Mouse (Mus musculus): ENCODE results near the gene Gm49425.
A peak's percentile ranks its signal among the peaks of the same experiment; 100 is the strongest.
"Not testable (repeated sequence)": the region's sequence is repeated elsewhere in the genome, so short reads cannot be mapped to it uniquely, and the experiment has no call there.

The Gm49425 gene

DNA sequence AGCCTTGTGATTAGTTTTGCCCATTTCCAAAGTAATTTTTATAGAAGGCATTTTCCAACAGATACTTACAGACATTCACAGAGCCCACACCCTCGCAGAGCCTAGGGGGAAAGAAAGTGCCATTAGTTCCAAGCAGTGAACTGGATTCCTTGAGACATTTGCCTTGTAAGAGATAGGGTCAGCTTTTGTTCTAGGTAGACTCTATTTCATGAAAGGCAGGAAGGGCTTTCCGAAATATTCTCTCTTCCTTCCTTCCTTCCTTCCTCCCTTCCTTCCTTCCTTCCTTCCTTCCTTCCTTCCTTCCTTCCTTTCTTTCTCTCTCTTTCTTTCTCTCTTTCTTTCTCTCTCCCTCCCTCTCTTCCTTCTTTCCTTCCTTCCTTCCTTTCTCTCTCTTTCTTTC lies at the start of gene Gm49425:
Gene Gm49425 (minus strand): TSS at position 101 of the 400 bp plus-strand sequence.
- not testable (repeated sequence) for DNase-seq

DNA sequence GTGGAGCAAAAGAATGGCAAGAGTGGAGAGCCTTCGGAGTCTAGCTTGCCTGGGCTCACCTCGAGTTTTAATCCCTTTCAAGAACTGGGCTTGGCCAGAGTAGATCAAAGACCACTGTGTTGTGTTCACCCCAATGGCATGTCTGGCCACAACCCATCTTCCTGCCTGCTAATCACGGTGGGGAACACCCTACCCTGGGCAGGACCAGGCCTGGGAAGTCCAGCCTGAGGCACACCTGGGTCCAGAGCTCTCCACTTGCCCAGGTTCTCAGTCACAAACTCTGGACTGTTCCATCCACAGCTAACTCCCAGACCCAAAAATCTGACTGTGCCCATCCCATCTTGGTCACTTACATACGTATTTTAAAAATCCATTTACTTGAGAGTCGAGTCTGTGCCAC lies 45.8 kb upstream of the Gm49425 start, which contains the start of gene Krt90:
Gene Krt90 (minus strand): TSS at position 101 of the 400 bp plus-strand sequence.
- no peak for DNase-seq

DNA sequence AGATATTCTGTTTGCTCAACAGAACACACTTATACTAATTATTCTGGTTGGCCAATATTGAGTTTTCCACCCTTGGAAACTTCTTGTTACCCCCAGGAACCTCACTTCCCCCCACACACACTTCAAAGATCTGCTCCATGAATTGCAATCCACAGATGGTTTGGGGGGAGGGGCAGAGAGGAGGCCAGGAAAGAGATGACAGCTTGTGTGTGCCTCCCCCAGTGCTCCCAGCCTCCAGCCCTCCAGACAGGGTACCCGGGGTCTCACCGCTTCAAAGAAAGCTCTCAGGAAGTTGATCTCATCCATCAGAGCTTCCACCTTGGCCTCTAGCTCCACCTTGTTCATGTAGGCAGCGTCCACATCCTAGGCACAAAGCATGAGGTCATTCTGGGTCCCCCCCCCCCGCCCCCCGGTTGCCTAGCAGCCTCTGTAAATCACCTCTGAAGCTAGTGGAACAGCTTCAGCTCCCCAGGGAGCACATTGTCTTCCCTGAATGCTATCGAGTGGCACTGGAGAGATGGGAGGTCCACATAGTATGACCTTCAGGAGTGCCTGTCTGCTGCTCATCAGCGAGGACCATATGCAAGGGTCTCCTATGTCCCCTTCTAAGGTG lies 41.1 kb upstream of the Gm49425 start:
- no peak for DNase-seq

DNA sequence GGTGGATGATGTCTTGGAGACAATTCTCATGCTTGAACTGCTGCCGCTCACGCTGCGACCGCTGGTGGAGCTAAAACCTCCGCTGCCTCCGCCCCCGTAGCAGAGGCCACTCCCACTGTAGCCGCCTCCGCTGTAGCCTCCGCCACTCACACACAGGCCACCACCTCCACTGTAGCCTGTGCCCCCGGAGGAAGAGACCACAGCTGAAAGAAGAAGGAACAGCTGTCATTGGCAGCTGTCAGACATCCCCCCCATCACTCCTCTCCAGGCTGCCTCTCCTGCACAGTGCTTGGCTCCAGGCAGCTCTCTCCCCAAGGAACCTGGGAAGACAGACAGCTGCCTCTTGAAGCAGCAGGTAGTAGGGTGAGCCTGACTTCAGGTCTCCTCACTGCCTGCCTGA lies 36.1 kb upstream of the Gm49425 start:
- peak; percentile 30 to 42 for DNase-seq

DNA sequence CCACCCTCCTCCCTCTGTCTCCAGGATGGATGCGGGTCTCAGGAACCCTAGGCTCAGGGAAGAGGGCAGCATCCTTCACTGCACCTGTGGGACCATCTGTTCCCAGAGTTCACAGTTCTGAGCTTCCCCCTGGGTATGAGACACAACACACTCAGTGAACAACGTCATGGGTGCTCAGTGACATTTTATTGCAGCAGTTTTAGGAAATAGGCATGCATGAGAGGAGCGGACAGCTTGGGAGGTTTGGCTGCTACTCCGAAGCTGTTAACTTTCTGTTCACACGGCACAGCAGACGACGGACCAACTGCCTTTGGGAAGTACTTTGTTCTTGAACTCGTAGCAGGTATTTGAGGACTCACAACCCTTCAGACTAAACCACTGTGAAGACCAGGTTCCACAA lies 35.1 kb upstream of the Gm49425 start:
- DNase-seq: no peak

GRCm38 (mm10) chr15:101550567-101550966 lies 33.5 kb upstream of the Gm49425 start, which contains the start of gene Krt82:
Gene Krt82 (minus strand): TSS chr15:101550667.
- no peak for DNase-seq

GRCm38 (mm10) chr15:101544478-101544877 lies 27.4 kb upstream of the Gm49425 start:
- DNase-seq: no peak

DNA sequence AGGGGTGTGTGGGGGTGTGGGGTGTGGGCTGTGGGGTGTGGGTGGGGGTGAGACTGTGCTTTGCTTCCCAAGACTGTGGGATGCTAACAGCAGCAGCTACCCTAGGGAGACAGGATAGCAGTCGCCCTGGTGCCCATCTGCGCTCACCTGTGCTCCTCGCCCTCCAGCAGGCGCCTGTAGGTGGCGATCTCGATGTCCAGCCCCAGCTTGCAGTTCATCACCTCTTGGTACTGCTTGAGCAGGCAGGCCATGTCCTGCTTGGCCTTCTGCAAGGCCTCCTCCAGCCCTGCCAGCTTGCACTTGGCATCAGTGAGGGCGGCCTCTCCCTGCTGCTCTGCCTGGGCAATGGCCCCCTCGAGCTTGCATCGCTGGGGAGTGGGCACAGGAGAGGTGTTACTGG lies 25.5 kb upstream of the Gm49425 start:
- peak; percentile 13 to 25 for DNase-seq

DNA sequence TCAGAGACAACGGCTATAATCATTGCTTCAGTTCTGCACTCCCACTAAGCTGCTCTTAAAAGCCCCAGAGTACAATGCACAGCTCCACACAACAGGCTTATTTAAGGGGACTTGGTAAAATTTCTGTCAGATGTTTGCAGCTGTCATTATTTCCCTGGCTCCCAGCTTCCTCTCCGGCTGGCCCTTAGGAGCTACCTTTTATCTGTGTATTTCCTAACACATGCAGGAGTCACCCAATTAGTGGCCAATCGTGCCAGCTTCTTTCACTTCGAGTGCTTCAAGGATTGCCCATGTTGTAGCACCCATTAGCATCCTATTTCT lies 21.5 kb upstream of the Gm49425 start:
- no peak for DNase-seq

- no peak for DNase-seq
Observed at GRCm38 (mm10) chr15:101537864-101538579, 21.0 kb upstream of the Gm49425 start.

DNA sequence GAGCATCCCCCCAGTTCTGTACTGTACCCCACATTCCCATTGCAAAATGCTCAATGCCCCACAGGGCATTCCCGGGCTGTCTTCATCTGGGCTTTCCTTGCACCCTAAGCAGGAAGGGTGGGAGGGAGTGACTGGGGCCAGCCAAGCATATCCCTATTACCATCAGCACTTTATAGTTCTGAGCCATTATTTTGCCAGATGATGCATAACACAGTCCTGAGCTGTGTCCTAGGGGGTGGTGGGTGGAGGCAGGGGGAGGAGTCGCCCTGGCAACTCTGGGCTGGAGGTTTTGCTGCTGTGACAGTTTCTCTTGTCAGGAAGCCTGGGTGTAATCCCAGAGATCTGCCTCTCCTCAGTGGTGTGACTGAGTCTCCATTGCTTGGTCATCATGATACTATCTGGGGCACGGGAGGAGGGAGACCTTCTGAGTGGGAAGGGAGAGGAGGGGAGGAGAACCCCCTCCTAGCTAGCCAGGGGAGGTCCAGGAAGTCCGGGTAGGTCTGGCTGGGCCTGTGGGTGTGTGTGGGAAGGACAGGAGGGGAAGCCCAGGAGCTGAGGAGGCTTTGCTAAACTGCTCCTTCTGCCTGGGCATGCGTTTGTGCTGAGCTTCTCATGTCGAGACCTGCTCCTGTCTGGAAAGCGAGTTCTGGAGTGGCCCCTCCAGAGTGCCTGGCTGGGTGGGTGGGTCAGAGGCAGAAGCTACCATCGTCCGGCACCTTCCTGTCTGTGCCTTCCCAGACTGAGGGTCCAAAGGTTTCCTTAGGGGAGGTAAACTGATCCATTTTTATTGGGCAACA lies 19.2 kb upstream of the Gm49425 start:
- DNase-seq: no peak

GRCm38 (mm10) chr15:101532720-101533119 lies 15.7 kb upstream of the Gm49425 start, which contains the start of gene Krt84:
Gene Krt84 (minus strand): TSS chr15:101532820.
- DNase-seq: no peak

- no peak for DNase-seq
Observed at GRCm38 (mm10) chr15:101522556-101523232, 5.6 kb upstream of the Gm49425 start.

DNA sequence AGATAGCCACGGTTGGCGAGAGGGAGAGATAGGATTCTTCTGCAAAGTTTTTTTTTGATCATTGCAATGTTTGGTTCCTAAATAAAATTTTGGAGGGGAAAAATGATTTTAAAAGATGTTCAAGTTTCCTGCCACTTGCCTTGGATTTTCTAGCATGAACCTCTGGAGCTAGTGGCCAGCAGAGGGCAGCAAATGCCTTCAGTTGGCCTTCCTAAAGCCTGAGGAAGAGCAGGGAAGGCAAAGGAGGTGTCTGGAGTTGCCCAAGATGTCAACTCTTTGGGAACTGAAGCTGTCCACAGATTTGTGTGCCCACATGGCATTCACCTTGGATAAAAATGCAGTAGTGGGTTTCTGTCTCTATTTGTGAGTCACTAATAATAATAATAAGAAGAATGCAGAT lies 2.7 kb upstream of the Gm49425 start:
- peak; percentile 87 to 92 for DNase-seq

DNA sequence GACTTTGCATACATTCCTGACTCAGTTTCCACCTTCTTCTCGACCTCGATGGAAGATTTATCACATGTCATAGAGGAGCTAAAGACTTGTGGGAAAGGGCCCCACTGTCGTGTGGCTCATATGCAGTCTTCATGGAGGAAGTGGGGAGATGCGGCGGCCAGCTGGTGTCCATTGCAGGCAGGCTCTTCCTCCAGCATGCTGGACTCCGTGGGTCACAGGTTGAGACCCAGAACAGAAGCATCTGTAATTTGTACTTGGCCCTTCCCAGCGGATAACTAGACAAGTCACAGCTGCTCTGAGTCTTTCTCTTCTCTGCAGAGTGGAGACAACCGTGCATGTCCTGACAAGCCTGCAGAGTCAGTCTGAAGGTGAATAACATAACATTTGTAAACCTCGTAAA lies 8.8 kb downstream of the Gm49425 start:
- no peak for DNase-seq

- DNase-seq: peak; percentile 10 to 19
Observed at GRCm38 (mm10) chr15:101506896-101507758, 9.9 kb downstream of the Gm49425 start.

GRCm38 (mm10) chr15:101497181-101497580 lies 19.9 kb downstream of the Gm49425 start:
- DNase-seq: peak; percentile 14 to 35

DNA sequence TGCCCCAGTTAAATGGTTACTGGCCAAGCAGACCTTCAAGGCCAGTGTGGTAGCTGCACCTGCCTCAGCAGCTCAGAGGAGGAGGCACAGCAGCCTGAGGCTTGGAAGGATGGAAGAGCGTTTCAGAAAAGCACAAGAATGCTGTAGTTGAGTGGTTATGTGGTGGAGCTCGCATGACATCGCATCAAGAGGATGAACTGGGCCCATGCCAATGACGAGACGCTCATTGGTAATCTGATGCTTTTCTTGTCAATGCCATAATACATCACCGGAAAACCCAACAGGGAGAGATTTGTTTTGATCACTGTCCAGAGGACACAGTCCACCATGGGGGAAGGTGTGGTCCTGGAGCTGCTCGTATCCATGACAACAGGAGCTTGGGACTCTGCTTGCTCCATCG lies 21.8 kb downstream of the Gm49425 start:
- DNase-seq: no peak

- DNase-seq: no peak
Observed at GRCm38 (mm10) chr15:101494203-101494602, 22.9 kb downstream of the Gm49425 start.

DNA sequence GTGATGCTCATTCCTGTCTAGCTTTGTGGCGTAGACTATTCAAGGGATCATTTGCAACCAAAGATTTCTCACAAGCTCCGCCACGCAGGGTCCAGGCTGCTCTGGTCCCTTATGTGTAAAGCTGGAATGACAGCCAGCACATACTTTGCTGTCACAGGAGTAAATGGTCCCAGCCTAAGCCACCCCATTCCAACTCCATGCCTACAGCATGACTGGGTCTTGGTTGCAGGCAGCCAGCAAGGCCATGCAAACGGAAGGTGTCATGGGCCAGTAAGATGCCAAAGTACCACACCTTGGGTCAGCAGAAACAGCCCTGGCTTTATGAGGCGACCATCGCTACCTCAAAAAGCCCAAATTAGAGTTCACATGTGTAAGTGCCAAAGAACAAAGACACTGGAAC lies 23.3 kb downstream of the Gm49425 start:
- DNase-seq: no peak

DNA sequence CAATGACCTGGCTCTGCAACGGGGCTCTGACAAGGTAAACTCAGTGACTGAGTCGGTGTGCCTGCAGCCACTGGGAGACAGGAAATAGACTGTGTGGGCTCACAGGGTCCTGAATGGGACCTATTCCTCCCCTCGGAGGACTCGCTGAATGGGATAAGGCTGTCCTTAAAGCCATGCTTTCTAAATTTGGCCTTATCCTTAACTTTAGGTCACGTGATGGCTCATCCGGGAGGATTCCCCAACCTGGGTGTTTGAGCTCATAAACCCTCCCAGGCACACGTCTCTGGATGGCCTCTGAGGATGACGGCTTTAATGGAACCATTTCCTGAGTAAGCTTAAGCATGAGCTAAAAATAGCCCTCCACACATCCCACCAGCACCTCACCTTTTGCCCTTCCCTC lies 24.3 kb downstream of the Gm49425 start:
- DNase-seq: no peak

GRCm38 (mm10) chr15:101491431-101491830 lies 25.6 kb downstream of the Gm49425 start, which contains the start of gene Krt83:
Gene Krt83 (minus strand): TSS chr15:101491512.
- DNase-seq: no peak
